Mouse (Mus musculus): Measurements from ENCODE around the gene Rassf1. TPM values are rescaled to one million over a fixed set of nuclear protein-coding genes. Genes with fewer than 3 reads are reported as not detected.

The Rassf1 gene
- polyA plus RNA-seq, 1 experiment from 2014 or later: 41.3 TPM

DNA sequence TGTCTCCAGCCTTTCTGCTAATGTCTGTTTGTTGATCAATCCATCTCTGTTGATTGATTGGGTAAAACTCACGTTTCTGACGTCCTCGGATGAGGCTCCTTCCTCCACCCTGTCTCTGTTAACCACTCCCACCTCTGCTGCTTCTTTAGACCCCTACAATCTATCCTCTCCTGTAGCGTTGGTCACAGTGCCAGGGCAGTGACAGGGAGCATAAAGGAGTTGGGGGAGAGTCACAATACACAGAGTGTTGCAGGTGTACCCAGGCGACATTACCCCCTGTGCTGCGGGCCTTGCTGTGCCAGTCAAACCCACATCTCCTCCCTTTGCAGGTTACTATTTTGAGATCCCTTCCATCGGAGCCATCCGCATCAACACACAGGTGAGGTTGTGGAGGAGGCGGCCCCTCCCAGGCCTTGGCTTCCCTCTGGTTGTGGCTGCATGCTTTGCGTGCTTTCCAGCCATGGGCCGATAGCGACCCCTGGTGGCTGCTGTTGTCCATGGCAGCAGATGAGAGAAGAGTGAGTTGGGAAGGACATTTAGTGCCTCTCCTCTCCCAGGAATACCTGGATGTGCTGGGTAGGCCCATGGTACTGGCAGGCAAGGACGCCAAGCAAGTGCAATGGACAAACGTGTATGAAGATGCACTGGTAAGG is 36.9 kb upstream of the Rassf1 start:
- Histone ChIP-seq H3K4me1 (ENCODE audit: control insufficient read depth, insufficient read depth, low read length) (0 out of 2 replicates have a peak, but pooled peaks cover 3% of the 10 kb centered on the region), H3K4me3 (ENCODE audit: low read depth, low read length) (no peak overlapping the region), H3K27me3 (ENCODE audit: control insufficient read depth, insufficient read depth, low read length) (no peaks in the 10 kb centered on the region), H3K9ac (ENCODE audit: low read length) (peak overlapping the region; percentile 3; the same call in 1 of the 2 replicates), H3K27ac (ENCODE audit: low read depth, low read length) (no peak overlapping the region), H3K36me3 (ENCODE audit: control insufficient read depth, insufficient read depth, low read length) (no peaks in the 10 kb centered on the region), H3K9me3 (ENCODE audit: control insufficient read depth, low read length) (no peaks in the 10 kb centered on the region), H3K4me2 (ENCODE audit: low read depth) (no peak overlapping the region)
- DNase-seq (ENCODE audit: low spot score) (peak; percentile 89), ATAC-seq (ENCODE audit: insufficient read depth, low FRiP score, low TSS enrichment) (peak; percentile 29; the same call in 1 of the 2 replicates)
- 28% methylated on average over 14 of the region's 14 CpGs for WGBS

DNA sequence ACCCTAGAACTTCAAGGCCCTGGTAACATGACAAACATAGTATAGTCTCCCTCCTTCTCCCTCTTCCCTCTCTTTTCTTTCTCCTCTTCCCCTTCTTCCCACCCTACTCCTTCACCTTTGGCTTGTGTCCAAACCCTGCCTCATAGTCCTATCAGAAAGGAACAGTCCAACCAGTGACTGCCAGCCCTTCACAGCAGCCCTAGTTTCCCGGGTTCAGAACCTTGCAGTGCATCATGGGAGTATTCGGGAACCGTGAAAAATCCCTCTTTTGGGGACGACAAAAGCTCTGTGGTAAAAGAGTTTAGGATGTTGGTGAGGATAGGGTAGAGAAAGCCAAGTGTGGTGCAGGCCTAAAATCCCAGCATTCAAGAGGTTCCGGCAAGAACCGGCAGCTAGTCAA is 31.0 kb upstream of the Rassf1 start:
- Histone ChIP-seq H3K9ac (ENCODE audit: low read length) (no peak overlapping the region), H3K4me3 (ENCODE audit: low read depth, low read length) (no peak overlapping the region), H3K36me3 (ENCODE audit: control insufficient read depth, insufficient read depth, low read length) (no peaks in the 10 kb centered on the region), H3K4me1 (ENCODE audit: control insufficient read depth, insufficient read depth, low read length) (peaks cover 5% of the 10 kb centered on the region; the same call in 1 of the 2 replicates), H3K27me3 (ENCODE audit: control insufficient read depth, insufficient read depth, low read length) (peaks cover 3% of the 10 kb centered on the region), H3K9me3 (ENCODE audit: control insufficient read depth, low read length) (no peaks in the 10 kb centered on the region), H3K4me2 (ENCODE audit: low read depth) (no peak overlapping the region), H3K27ac (ENCODE audit: low read depth, low read length) (no peak overlapping the region)
- no peak for DNase-seq (ENCODE audit: low spot score)
- ATAC-seq (ENCODE audit: insufficient read depth, low FRiP score, low TSS enrichment): no peak
- 51% methylated on average over 6 of the region's 6 CpGs for WGBS

DNA sequence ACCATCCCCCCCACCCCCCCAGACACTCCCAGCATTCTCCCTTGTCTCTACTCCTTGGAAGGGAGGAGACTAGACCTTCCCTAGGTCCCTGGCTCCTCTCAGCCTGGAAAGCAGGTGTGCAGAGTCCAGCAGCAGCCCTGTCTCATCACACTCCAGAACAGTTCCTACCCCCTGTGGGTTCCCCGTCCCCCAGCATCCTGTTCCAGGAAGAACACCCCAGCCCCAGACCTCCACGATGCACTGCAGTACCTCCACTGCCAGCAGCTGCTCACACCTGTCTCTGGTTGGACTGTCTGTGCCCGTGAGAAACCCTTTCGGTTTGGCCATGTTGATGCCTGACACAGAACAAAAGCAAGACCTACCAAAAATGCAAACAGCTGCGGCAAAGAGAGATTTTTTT is 30.2 kb upstream of the Rassf1 start:
- Histone ChIP-seq H3K27ac (ENCODE audit: low read depth, low read length) (no peak overlapping the region), H3K9me3 (ENCODE audit: control insufficient read depth, low read length) (no peaks in the 10 kb centered on the region)

DNA sequence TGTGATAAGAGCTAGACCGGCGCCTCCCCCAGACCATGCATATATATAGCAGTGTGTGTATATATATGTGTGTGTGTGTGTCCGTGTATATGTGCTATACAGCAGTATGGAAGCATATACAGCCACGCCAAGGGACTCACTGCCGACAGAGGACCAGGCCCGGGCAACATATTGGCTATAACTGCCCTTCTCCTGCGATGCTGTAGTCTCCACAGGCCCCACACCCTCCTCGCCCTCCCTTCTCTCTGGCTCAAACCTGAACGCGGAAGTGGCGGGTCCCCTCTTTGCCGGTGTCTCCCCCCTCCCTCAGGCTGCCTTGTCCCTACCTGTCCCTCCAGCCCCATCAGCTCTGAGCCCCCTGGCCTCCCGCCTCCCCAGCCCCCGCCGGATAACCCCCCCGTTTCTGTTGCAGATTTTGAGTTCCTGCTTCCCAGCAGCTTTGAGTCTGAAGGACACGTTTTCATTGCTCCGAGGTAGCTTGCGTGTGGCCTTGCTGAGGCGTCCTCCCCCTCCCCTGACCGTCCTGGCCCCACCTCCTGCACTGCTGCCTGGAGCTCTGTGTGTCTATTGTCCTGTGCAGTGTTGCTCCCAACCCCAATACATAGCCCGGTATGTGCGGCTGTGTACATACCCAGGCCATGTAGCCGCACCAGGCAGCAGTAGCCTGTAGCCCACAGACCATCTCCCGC is 29.5 kb upstream of the Rassf1 start:
- Histone ChIP-seq H3K9ac (ENCODE audit: low read length) (peak overlapping the region; percentile 27; the same call in 1 of the 2 replicates), H3K4me3 (ENCODE audit: low read depth, low read length) (no peak overlapping the region), H3K27me3 (ENCODE audit: control insufficient read depth, insufficient read depth, low read length) (peaks cover 14% of the 10 kb centered on the region), H3K4me2 (ENCODE audit: low read depth) (peak overlapping the region; percentile 14; the same call in 1 of the 2 replicates), H3K9me3 (ENCODE audit: control insufficient read depth, low read length) (no peaks in the 10 kb centered on the region), H3K36me3 (ENCODE audit: control insufficient read depth, insufficient read depth, low read length) (no peaks in the 10 kb centered on the region), H3K27ac (ENCODE audit: low read depth, low read length) (no peak overlapping the region), H3K4me1 (ENCODE audit: control insufficient read depth, insufficient read depth, low read length) (peaks cover 5% of the 10 kb centered on the region; the same call in 1 of the 2 replicates)
- DNase-seq (ENCODE audit: low spot score) (no peak), ATAC-seq (ENCODE audit: insufficient read depth, low FRiP score, low TSS enrichment) (0 out of 2 replicates have a peak, but pooled peaks have one; percentile 22)
- WGBS: 34% methylated on average over 25 of the region's 25 CpGs

More for the DNA sequence above, 30.2 kb upstream of the Rassf1 start:
- peaks cover 11% of the 10 kb centered on the region for H3K27me3 ChIP-seq (ENCODE audit: control insufficient read depth, insufficient read depth, low read length)
- DNase-seq (ENCODE audit: low spot score): no peak
- no peak overlapping the region for H3K9ac ChIP-seq (ENCODE audit: low read length)
- H3K4me3 ChIP-seq (ENCODE audit: low read depth, low read length): no peak overlapping the region
- 71% methylated on average over 5 of the region's 5 CpGs for WGBS
- H3K36me3 ChIP-seq (ENCODE audit: control insufficient read depth, insufficient read depth, low read length): no peaks in the 10 kb centered on the region
- no peak for ATAC-seq (ENCODE audit: insufficient read depth, low FRiP score, low TSS enrichment)
- peaks cover 5% of the 10 kb centered on the region; the same call in 1 of the 2 replicates for H3K4me1 ChIP-seq (ENCODE audit: control insufficient read depth, insufficient read depth, low read length)
- no peak overlapping the region for H3K4me2 ChIP-seq (ENCODE audit: low read depth)

DNA sequence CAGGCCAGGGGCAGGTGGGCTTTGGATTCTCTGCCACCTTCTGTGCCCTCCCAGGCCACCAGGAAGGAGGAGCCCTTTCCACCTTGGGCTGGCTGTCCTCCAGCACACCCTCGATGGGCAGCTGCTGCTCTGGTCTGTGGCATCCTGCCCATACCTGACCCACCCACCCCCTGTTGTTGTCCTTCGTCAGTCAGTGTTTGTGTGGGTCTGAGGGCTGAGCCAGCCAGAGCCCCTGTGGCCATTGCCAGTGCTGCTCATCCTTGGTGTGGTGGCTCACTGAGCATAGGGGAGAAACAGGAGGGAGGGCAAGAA is 29.0 kb upstream of the Rassf1 start:
- H3K27ac ChIP-seq (ENCODE audit: low read depth, low read length): no peak overlapping the region
- ATAC-seq (ENCODE audit: insufficient read depth, low FRiP score, low TSS enrichment) (no peak), DNase-seq (ENCODE audit: low spot score) (no peak)
- H3K9ac ChIP-seq (ENCODE audit: low read length): peak overlapping the region; percentile 27; the same call in 1 of the 2 replicates
- no peak overlapping the region for H3K4me2 ChIP-seq (ENCODE audit: low read depth)
- peaks cover 17% of the 10 kb centered on the region for H3K27me3 ChIP-seq (ENCODE audit: control insufficient read depth, insufficient read depth, low read length)
- peaks cover 5% of the 10 kb centered on the region; the same call in 1 of the 2 replicates for H3K4me1 ChIP-seq (ENCODE audit: control insufficient read depth, insufficient read depth, low read length)
- no peaks in the 10 kb centered on the region for H3K36me3 ChIP-seq (ENCODE audit: control insufficient read depth, insufficient read depth, low read length)
- 42% methylated on average over 2 of the region's 2 CpGs for WGBS
- H3K4me3 ChIP-seq (ENCODE audit: low read depth, low read length): no peak overlapping the region
- H3K9me3 ChIP-seq (ENCODE audit: control insufficient read depth, low read length): no peaks in the 10 kb centered on the region

DNA sequence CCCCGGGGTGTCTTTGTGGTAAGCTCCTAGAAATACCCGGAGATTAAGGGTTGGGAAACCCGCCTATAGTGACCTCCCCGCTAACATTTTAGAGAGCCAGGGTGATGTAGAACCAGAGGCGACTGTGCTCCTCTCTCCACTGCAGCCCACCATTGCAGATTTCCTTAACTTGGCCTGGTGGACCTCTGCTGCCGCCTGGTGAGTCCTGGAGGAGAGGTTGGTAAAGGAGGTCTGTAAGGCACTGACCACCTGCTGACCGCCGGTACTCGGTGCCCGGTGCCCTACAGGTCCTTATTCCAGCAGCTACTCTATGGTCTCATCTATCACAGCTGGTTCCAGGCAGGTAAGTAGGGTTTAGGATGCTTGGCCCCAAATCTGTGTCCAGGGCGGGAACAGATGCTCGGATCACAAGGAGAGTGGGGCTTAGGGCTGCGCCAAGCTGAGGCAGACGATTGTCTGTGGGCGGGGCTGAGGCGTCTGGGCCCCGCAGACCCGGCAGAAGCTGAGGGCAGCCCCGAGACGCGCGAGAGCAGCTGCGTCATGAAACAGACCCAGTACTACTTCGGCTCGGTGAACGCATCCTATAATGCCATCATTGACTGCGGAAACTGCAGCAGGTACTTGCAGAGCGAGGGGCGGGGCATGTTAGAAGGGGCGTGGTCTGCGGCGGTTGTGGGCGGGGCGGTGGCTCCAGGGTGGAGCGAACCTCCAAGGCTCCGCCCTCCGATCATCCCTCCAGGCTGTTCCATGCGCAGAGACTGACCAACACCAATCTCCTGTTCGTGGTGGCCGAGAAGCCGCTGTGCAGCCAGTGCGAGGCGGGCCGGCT is 24.9 kb upstream of the Rassf1 start:
- no peaks in the 10 kb centered on the region for H3K9me3 ChIP-seq (ENCODE audit: control insufficient read depth, low read length)
- no peak overlapping the region for H3K9ac ChIP-seq (ENCODE audit: low read length)
- no peaks in the 10 kb centered on the region for H3K36me3 ChIP-seq (ENCODE audit: control insufficient read depth, insufficient read depth, low read length)
- 5% methylated on average over 40 of the region's 44 CpGs for WGBS
- peak; percentile 68 for ATAC-seq (ENCODE audit: insufficient read depth, low FRiP score, low TSS enrichment)
- peak; percentile 80 for DNase-seq (ENCODE audit: low spot score)
- H3K4me3 ChIP-seq (ENCODE audit: low read depth, low read length): peak overlapping the region; percentile 6
- no peak overlapping the region for H3K27ac ChIP-seq (ENCODE audit: low read depth, low read length)
- H3K27me3 ChIP-seq (ENCODE audit: control insufficient read depth, insufficient read depth, low read length): peaks cover 23% of the 10 kb centered on the region
- no peaks in the 10 kb centered on the region for H3K4me1 ChIP-seq (ENCODE audit: control insufficient read depth, insufficient read depth, low read length)
- peak overlapping the region; percentile 33 for H3K4me2 ChIP-seq (ENCODE audit: low read depth)

DNA sequence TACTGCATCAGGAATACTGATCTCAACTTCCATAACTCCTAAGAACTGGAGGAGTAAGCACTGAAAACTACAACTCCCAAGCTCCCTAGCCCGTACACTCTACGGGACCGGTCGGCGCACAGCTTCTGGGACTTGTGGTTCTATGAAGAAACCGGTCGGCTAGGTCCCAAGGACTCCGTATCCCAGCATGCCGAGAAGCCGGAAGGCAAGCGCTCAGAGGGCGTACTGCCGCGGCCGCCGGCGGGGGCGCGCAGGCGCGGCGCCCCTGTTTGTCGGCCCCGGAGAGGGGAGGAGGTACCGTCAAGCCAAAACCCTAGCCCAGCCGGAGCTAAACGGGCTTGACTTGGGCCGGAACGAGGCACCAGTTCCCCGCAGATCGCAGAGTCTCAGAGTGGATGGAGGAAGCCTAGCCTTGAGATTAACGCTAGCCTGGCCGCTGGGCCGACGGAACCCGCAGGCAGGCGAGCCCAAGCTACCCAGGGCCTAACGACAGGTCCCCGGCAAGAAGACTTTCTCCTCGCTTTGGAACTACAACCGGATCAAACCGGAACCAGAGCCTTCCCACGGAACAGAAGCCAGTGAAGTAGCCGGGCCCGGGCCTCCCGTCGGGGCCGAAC is 17.5 kb upstream of the Rassf1 start, which contains the start of gene Tmem115:
Gene Tmem115, plus strand, starts transcription at position 155 of the 617 bp plus-strand sequence.
- peak within 1 kb of the TSS; percentile 68 for H3K4me3 ChIP-seq (ENCODE audit: low read depth, low read length)
- H3K27me3 ChIP-seq (ENCODE audit: control insufficient read depth, insufficient read depth, low read length): no peaks in the 10 kb centered on the region
- H3K4me1 ChIP-seq (ENCODE audit: control insufficient read depth, insufficient read depth, low read length): peaks cover 27% of the 10 kb centered on the region
- H3K9ac ChIP-seq (ENCODE audit: low read length): peak within 1 kb of the TSS; percentile 82
- peaks cover 8% of the 10 kb centered on the region; the same call in 1 of the 2 replicates for H3K36me3 ChIP-seq (ENCODE audit: control insufficient read depth, insufficient read depth, low read length)
- ATAC-seq (ENCODE audit: insufficient read depth, low FRiP score, low TSS enrichment) (peak; percentile 96), DNase-seq (ENCODE audit: low spot score) (peak; percentile 94)
- WGBS: under 1% methylated on average over 48 of the region's 48 CpGs
- no peak within 1 kb of the TSS for H3K27ac ChIP-seq (ENCODE audit: low read depth, low read length)
- H3K4me2 ChIP-seq (ENCODE audit: low read depth): peak within 1 kb of the TSS; percentile 100
- no peaks in the 10 kb centered on the region for H3K9me3 ChIP-seq (ENCODE audit: control insufficient read depth, low read length)

Measured in neural tube, embryonic 11.5 days (tissue).